Mouse (Mus musculus) lung, postnatal 0 days (tissue): Measurements from ENCODE around the gene Hp1bp3.

Experiments used
- CTCF ChIP-seq: IDR thresholded peaks from 2 replicates; pipeline ENCODE4 v1.5.1; 2016; ENCODE audit warnings: antibody characterized with exemption, mild to moderate bottlenecking
- EP300 ChIP-seq: IDR thresholded peaks from 2 replicates; pipeline ENCODE4 v1.6.1; 2016; ENCODE audit warnings: antibody characterized with exemption, mild to moderate bottlenecking, control low read depth

GRCm38 (mm10) chr4:138185961-138186360 is 30.1 kb upstream of the Hp1bp3 start:
- no peak for TF ChIP-seq CTCF
- TF ChIP-seq EP300 = no peak
